Mouse (Mus musculus): ENCODE results near the gene Chd2. TPM values are rescaled to one million over a fixed set of nuclear protein-coding genes. Genes with fewer than 3 reads are reported as not detected.

Chd2 gene
- 103 and 104 TPM in 2 replicates for polyA plus RNA-seq (2011; ENCODE audit: insufficient read depth, insufficient read length, low read depth, missing spikeins)

GRCm38 (mm10) chr7:73541412-73542130 lies at the start of gene Chd2:
TSS of gene Chd2 (minus strand) at chr7:73541830.
- Histone ChIP-seq H3K4me3 (ENCODE audit: low read depth, low read length) (peak within 1 kb of the TSS; percentile 95), H3K27ac (ENCODE audit: insufficient read depth, low read length) (peak within 1 kb of the TSS; percentile 100), H3K4me1 (ENCODE audit: control insufficient read depth, insufficient read depth, low read length) (peaks cover 1% of the 10 kb centered on the region), H3K9ac (ENCODE audit: low read depth, poor library complexity, severe bottlenecking) (peak within 1 kb of the TSS; percentile 97), H3K9me3 (replicated peaks; ENCODE audit: control insufficient read depth, insufficient read depth, low read length, poor library complexity, severe bottlenecking) (no peaks in the 10 kb centered on the region), H3K36me3 (ENCODE audit: control insufficient read depth, insufficient read depth, low read length, poor library complexity, severe bottlenecking) (peaks cover 18% of the 10 kb centered on the region), H3K27me3 (ENCODE audit: control insufficient read depth, insufficient read depth, low read length, poor library complexity, severe bottlenecking) (no peaks in the 10 kb centered on the region)
- TF ChIP-seq EP300 (IDR thresholded peaks at IDR 0.05; ENCODE audit: insufficient read depth, low read depth, low read length), result no peak
- TF ChIP-seq POLR2A (IDR thresholded peaks at IDR 0.05; ENCODE audit: insufficient read depth, low read length), result peak; percentile 91
- no peak for TF ChIP-seq CTCF (IDR thresholded peaks at IDR 0.05; ENCODE audit: low read depth, low read length)

GRCm38 (mm10) chr7:73590757-73591156 lies 49.1 kb upstream of the Chd2 start:
- TF ChIP-seq CTCF (IDR thresholded peaks at IDR 0.05; ENCODE audit: low read depth, low read length) (no peak), POLR2A (IDR thresholded peaks at IDR 0.05; ENCODE audit: insufficient read depth, low read length) (no peak), EP300 (IDR thresholded peaks at IDR 0.05; ENCODE audit: insufficient read depth, low read depth, low read length) (no peak)
- Histone ChIP-seq H3K9ac (ENCODE audit: low read depth, poor library complexity, severe bottlenecking) (no peak overlapping the region), H3K27ac (ENCODE audit: insufficient read depth, low read length) (no peak overlapping the region), H3K4me1 (ENCODE audit: control insufficient read depth, insufficient read depth, low read length) (peaks cover 7% of the 10 kb centered on the region), H3K36me3 (ENCODE audit: control insufficient read depth, insufficient read depth, low read length, poor library complexity, severe bottlenecking) (no peaks in the 10 kb centered on the region), H3K27me3 (ENCODE audit: control insufficient read depth, insufficient read depth, low read length, poor library complexity, severe bottlenecking) (no peaks in the 10 kb centered on the region), H3K9me3 (replicated peaks; ENCODE audit: control insufficient read depth, insufficient read depth, low read length, poor library complexity, severe bottlenecking) (no peaks in the 10 kb centered on the region), H3K4me3 (ENCODE audit: low read depth, low read length) (no peak overlapping the region)

GRCm38 (mm10) chr7:73589208-73589771 lies 47.7 kb upstream of the Chd2 start:
- H3K27me3 ChIP-seq (ENCODE audit: control insufficient read depth, insufficient read depth, low read length, poor library complexity, severe bottlenecking), result no peaks in the 10 kb centered on the region
- H3K27ac ChIP-seq (ENCODE audit: insufficient read depth, low read length), result peak overlapping the region; percentile 22
- H3K36me3 ChIP-seq (ENCODE audit: control insufficient read depth, insufficient read depth, low read length, poor library complexity, severe bottlenecking), result no peaks in the 10 kb centered on the region
- no peaks in the 10 kb centered on the region for H3K9me3 ChIP-seq (replicated peaks; ENCODE audit: control insufficient read depth, insufficient read depth, low read length, poor library complexity, severe bottlenecking)
- H3K4me1 ChIP-seq (ENCODE audit: control insufficient read depth, insufficient read depth, low read length), result peaks cover 7% of the 10 kb centered on the region
- TF ChIP-seq POLR2A (IDR thresholded peaks at IDR 0.05; ENCODE audit: insufficient read depth, low read length), result no peak
- H3K9ac ChIP-seq (ENCODE audit: low read depth, poor library complexity, severe bottlenecking), result peak overlapping the region; percentile 27
- H3K4me3 ChIP-seq (ENCODE audit: low read depth, low read length), result no peak overlapping the region

- H3K27ac ChIP-seq (ENCODE audit: insufficient read depth, low read length), result peak overlapping the region; percentile 22
- TF ChIP-seq CTCF (IDR thresholded peaks at IDR 0.05; ENCODE audit: low read depth, low read length), result no peak
- no peak for TF ChIP-seq POLR2A (IDR thresholded peaks at IDR 0.05; ENCODE audit: insufficient read depth, low read length)
- no peak for TF ChIP-seq EP300 (IDR thresholded peaks at IDR 0.05; ENCODE audit: insufficient read depth, low read depth, low read length)
- H3K4me3 ChIP-seq (ENCODE audit: low read depth, low read length), result no peak overlapping the region
- no peaks in the 10 kb centered on the region for H3K36me3 ChIP-seq (ENCODE audit: control insufficient read depth, insufficient read depth, low read length, poor library complexity, severe bottlenecking)
- peaks cover 7% of the 10 kb centered on the region for H3K4me1 ChIP-seq (ENCODE audit: control insufficient read depth, insufficient read depth, low read length)
- no peaks in the 10 kb centered on the region for H3K9me3 ChIP-seq (replicated peaks; ENCODE audit: control insufficient read depth, insufficient read depth, low read length, poor library complexity, severe bottlenecking)
- H3K27me3 ChIP-seq (ENCODE audit: control insufficient read depth, insufficient read depth, low read length, poor library complexity, severe bottlenecking), result no peaks in the 10 kb centered on the region
- H3K9ac ChIP-seq (ENCODE audit: low read depth, poor library complexity, severe bottlenecking), result no peak overlapping the region
Measured at GRCm38 (mm10) chr7:73588351-73588906, 46.8 kb upstream of the Chd2 start.

GRCm38 (mm10) chr7:73586717-73587116 lies 45.1 kb upstream of the Chd2 start:
- Histone ChIP-seq H3K36me3 (ENCODE audit: control insufficient read depth, insufficient read depth, low read length, poor library complexity, severe bottlenecking) (no peaks in the 10 kb centered on the region), H3K9ac (ENCODE audit: low read depth, poor library complexity, severe bottlenecking) (no peak overlapping the region), H3K27me3 (ENCODE audit: control insufficient read depth, insufficient read depth, low read length, poor library complexity, severe bottlenecking) (no peaks in the 10 kb centered on the region), H3K4me3 (ENCODE audit: low read depth, low read length) (no peak overlapping the region), H3K27ac (ENCODE audit: insufficient read depth, low read length) (peak overlapping the region; percentile 34), H3K4me1 (ENCODE audit: control insufficient read depth, insufficient read depth, low read length) (peaks cover 7% of the 10 kb centered on the region), H3K9me3 (replicated peaks; ENCODE audit: control insufficient read depth, insufficient read depth, low read length, poor library complexity, severe bottlenecking) (no peaks in the 10 kb centered on the region)
- TF ChIP-seq EP300 (IDR thresholded peaks at IDR 0.05; ENCODE audit: insufficient read depth, low read depth, low read length), result no peak
- TF ChIP-seq POLR2A (IDR thresholded peaks at IDR 0.05; ENCODE audit: insufficient read depth, low read length), result no peak
- no peak for TF ChIP-seq CTCF (IDR thresholded peaks at IDR 0.05; ENCODE audit: low read depth, low read length)

GRCm38 (mm10) chr7:73586206-73586605 lies 44.6 kb upstream of the Chd2 start:
- TF ChIP-seq POLR2A (IDR thresholded peaks at IDR 0.05; ENCODE audit: insufficient read depth, low read length) (no peak), EP300 (IDR thresholded peaks at IDR 0.05; ENCODE audit: insufficient read depth, low read depth, low read length) (no peak), CTCF (IDR thresholded peaks at IDR 0.05; ENCODE audit: low read depth, low read length) (no peak)
- peaks cover 7% of the 10 kb centered on the region for H3K4me1 ChIP-seq (ENCODE audit: control insufficient read depth, insufficient read depth, low read length)
- H3K27ac ChIP-seq (ENCODE audit: insufficient read depth, low read length), result peak overlapping the region; percentile 7
- no peaks in the 10 kb centered on the region for H3K36me3 ChIP-seq (ENCODE audit: control insufficient read depth, insufficient read depth, low read length, poor library complexity, severe bottlenecking)
- no peak overlapping the region for H3K4me3 ChIP-seq (ENCODE audit: low read depth, low read length)
- H3K9me3 ChIP-seq (replicated peaks; ENCODE audit: control insufficient read depth, insufficient read depth, low read length, poor library complexity, severe bottlenecking), result no peaks in the 10 kb centered on the region
- H3K27me3 ChIP-seq (ENCODE audit: control insufficient read depth, insufficient read depth, low read length, poor library complexity, severe bottlenecking), result no peaks in the 10 kb centered on the region
- H3K9ac ChIP-seq (ENCODE audit: low read depth, poor library complexity, severe bottlenecking), result no peak overlapping the region

Measured in ES-Bruce4 (cell line).